Mouse (Mus musculus) forebrain, postnatal 0 days (tissue): ENCODE results near the gene Imp3. TPM values are rescaled to one million over a fixed set of nuclear protein-coding genes. Genes with fewer than 3 reads are reported as not detected.

Experiments
- ATAC-seq: fragments of 200-750 bp; cut with Nextera tagmentation; 2 replicates; pipeline ENCODE4 v1.8.0; 2017; ENCODE audit warnings: mild to moderate bottlenecking, moderate library complexity
- DNase-seq: peaks from one replicate; pipeline ENCODE4 v3.0.0-alpha.2; 2015
- H3K27ac ChIP-seq: fragments of 300-500 bp; sonication (generic); 2 replicates; pipeline ENCODE4 v1.5.1; 2014; ENCODE audit warnings: low read depth, mild to moderate bottlenecking, antibody characterized with exemption, low read length, moderate library complexity, mixed read lengths
- H3K27me3 ChIP-seq: fragments of 300-500 bp; sonication (generic); 2 replicates; pipeline ENCODE4 v1.6.1; 2014; ENCODE audit warnings: mild to moderate bottlenecking, low read length, mixed read lengths; ENCODE audit not compliant: insufficient read depth
- H3K36me3 ChIP-seq: fragments of 300-500 bp; sonication (generic); 2 replicates; pipeline ENCODE4 v1.6.1; 2014; ENCODE audit warnings: mild to moderate bottlenecking, moderate library complexity; ENCODE audit not compliant: insufficient read depth
- H3K4me1 ChIP-seq: fragments of 300-500 bp; sonication (generic); 2 replicates; pipeline ENCODE4 v1.6.1; 2014; ENCODE audit warnings: antibody characterized with exemption; ENCODE audit not compliant: insufficient read depth
- H3K4me2 ChIP-seq: fragments of 300-500 bp; sonication (generic); 2 replicates; pipeline ENCODE4 v1.6.1; 2014; ENCODE audit warnings: low read depth, mild to moderate bottlenecking, moderate library complexity
- H3K4me3 ChIP-seq: fragments of 300-500 bp; sonication (generic); 2 replicates; pipeline ENCODE4 v1.5.1; 2014; ENCODE audit warnings: low read depth, low read length, mixed read lengths
- H3K9ac ChIP-seq: fragments of 300-500 bp; sonication (generic); 2 replicates; pipeline ENCODE4 v1.6.1; 2014; ENCODE audit warnings: mild to moderate bottlenecking
- H3K9me3 ChIP-seq: fragments of 300-500 bp; sonication (generic); 2 replicates; pipeline ENCODE4 v1.6.1; 2016; ENCODE audit warnings: low read length
- CTCF ChIP-seq: sonication (generic); IDR thresholded peaks from 2 replicates; pipeline ENCODE4 v1.5.1; 2016; ENCODE audit warnings: antibody characterized with exemption, control low read depth, low read depth
- WGBS: fragments of 180-500 bp; shearing (Covaris S2); extraction: QIAGEN DNeasy Blood & Tissue Kit; methylation state at CpG from one replicate; pipeline ENCODE4 v1.1.7; 2014; 5-methylcytosine and 5-hydroxymethylcytosine counted together
- polyA plus RNA-seq: library from polyadenylated mRNA; unstranded; fragments of >200 nt; fragmentation: Nextera tagmentation; extraction: Ambion mirVana; gene quantifications from 2 replicates; pipeline ENCODE4 v1.2.1, GENCODE M21; 2015
- total RNA-seq: library from RNA; depleted of rRNA; stranded (reverse); fragments of >200 nt; gene quantifications from 2 replicates; pipeline ENCODE4 v1.2.3, GENCODE M21; 2014

Imp3 gene
- total and polyA plus RNA-seq, 2 experiments from 2014 or later, result 87.5 to 136 TPM

GRCm38 (mm10) chr9:56949767-56950166 lies 12.5 kb downstream of the Imp3 start:
- 35% methylated on average over 13 of the region's 13 CpGs for WGBS
- H3K4me1 ChIP-seq, result peaks cover 3% of the 10 kb centered on the region; the same call in 1 of the 2 replicates
- H3K4me2 ChIP-seq, result peak overlapping the region; percentile 76
- peak overlapping the region; percentile 31; the same call in 1 of the 2 replicates for H3K9ac ChIP-seq
- no peaks in the 10 kb centered on the region for H3K9me3 ChIP-seq
- no peak overlapping the region for H3K27ac ChIP-seq
- TF ChIP-seq CTCF, result no peak
- H3K36me3 ChIP-seq, result no peaks in the 10 kb centered on the region
- no peak for ATAC-seq
- H3K4me3 ChIP-seq, result peak overlapping the region; percentile 24
- DNase-seq, result peak; percentile 9
- H3K27me3 ChIP-seq, result no peaks in the 10 kb centered on the region

GRCm38 (mm10) chr9:56950414-56951400 lies 13.4 kb downstream of the Imp3 start, which contains the start of gene Snupn:
Snupn (plus strand) TSS chr9:56950878.
- WGBS, result 1% methylated on average over 50 of the region's 50 CpGs
- H3K9ac ChIP-seq, result peak within 1 kb of the TSS; percentile 56
- H3K9me3 ChIP-seq, result no peaks in the 10 kb centered on the region
- peak within 1 kb of the TSS; percentile 76 for H3K4me2 ChIP-seq
- TF ChIP-seq CTCF, result no peak
- peak within 1 kb of the TSS; percentile 52 for H3K4me3 ChIP-seq
- DNase-seq, result peak; percentile 98
- 0 out of 2 replicates have a peak, but pooled peaks cover under 1% of the 10 kb centered on the region for H3K36me3 ChIP-seq
- no peaks in the 10 kb centered on the region for H3K27me3 ChIP-seq
- peak; percentile 100 for ATAC-seq
- H3K27ac ChIP-seq, result peak within 1 kb of the TSS; percentile 85
- peaks cover 3% of the 10 kb centered on the region; the same call in 1 of the 2 replicates for H3K4me1 ChIP-seq

- Histone ChIP-seq H3K4me2 (no peak overlapping the region), H3K4me1 (peaks cover 3% of the 10 kb centered on the region; the same call in 1 of the 2 replicates), H3K9ac (no peak overlapping the region), H3K27me3 (no peaks in the 10 kb centered on the region), H3K9me3 (no peaks in the 10 kb centered on the region), H3K27ac (no peak overlapping the region), H3K4me3 (no peak overlapping the region), H3K36me3 (0 out of 2 replicates have a peak, but pooled peaks cover 3% of the 10 kb centered on the region)
- no peak for ATAC-seq
- TF ChIP-seq CTCF, result no peak
- WGBS, result 97% methylated on average over 1 of the region's 1 CpGs
- no peak for DNase-seq
Observed at GRCm38 (mm10) chr9:56953562-56953961, 16.3 kb downstream of the Imp3 start.

GRCm38 (mm10) chr9:56956966-56957675 lies 19.8 kb downstream of the Imp3 start:
- Histone ChIP-seq H3K27me3 (no peaks in the 10 kb centered on the region), H3K36me3 (peaks cover 12% of the 10 kb centered on the region; the same call in 1 of the 2 replicates), H3K27ac (no peak overlapping the region), H3K4me1 (no peaks in the 10 kb centered on the region), H3K9ac (no peak overlapping the region), H3K9me3 (no peaks in the 10 kb centered on the region), H3K4me3 (no peak overlapping the region), H3K4me2 (no peak overlapping the region)
- ATAC-seq (no peak), DNase-seq (no peak)
- TF ChIP-seq CTCF, result no peak
- 77% methylated on average over 7 of the region's 7 CpGs for WGBS

GRCm38 (mm10) chr9:56958689-56959088 lies 21.4 kb downstream of the Imp3 start:
- no peak overlapping the region for H3K27ac ChIP-seq
- no peaks in the 10 kb centered on the region for H3K9me3 ChIP-seq
- DNase-seq, result no peak
- H3K36me3 ChIP-seq, result peaks cover 21% of the 10 kb centered on the region
- no peak overlapping the region for H3K4me2 ChIP-seq
- H3K9ac ChIP-seq, result no peak overlapping the region
- H3K27me3 ChIP-seq, result no peaks in the 10 kb centered on the region
- no peaks in the 10 kb centered on the region for H3K4me1 ChIP-seq
- WGBS, result 91% methylated on average over 2 of the region's 2 CpGs
- H3K4me3 ChIP-seq, result no peak overlapping the region
- no peak for ATAC-seq
- TF ChIP-seq CTCF, result no peak

- H3K36me3 ChIP-seq, result peaks cover 34% of the 10 kb centered on the region
- H3K27ac ChIP-seq, result no peak overlapping the region
- no peak overlapping the region for H3K4me3 ChIP-seq
- H3K9ac ChIP-seq, result no peak overlapping the region
- H3K27me3 ChIP-seq, result no peaks in the 10 kb centered on the region
- no peak for TF ChIP-seq CTCF
- ATAC-seq (no peak), DNase-seq (no peak)
- H3K9me3 ChIP-seq, result no peaks in the 10 kb centered on the region
- no peaks in the 10 kb centered on the region for H3K4me1 ChIP-seq
- no peak overlapping the region for H3K4me2 ChIP-seq
- WGBS, result 92% methylated on average over 3 of the region's 3 CpGs
Observed at GRCm38 (mm10) chr9:56961591-56961990, 24.3 kb downstream of the Imp3 start.
